Mouse (Mus musculus): ENCODE results near the gene Amn.

- TF ChIP-seq CTCF (IDR thresholded peaks at IDR 0.05; ENCODE audit: low read depth, low read length) = no peak
- no peak for TF ChIP-seq POLR2A (IDR thresholded peaks at IDR 0.05; ENCODE audit: extremely low read depth, insufficient read depth, low read length)
These were observed at the start of gene Amn for GRCm38 (mm10) chr12:111270629-111271277.
